Mouse (Mus musculus): ENCODE data around the gene Cpeb4. TPM values are rescaled to one million over a fixed set of nuclear protein-coding genes. Genes with fewer than 3 reads are reported as not detected.

The Cpeb4 gene
- polyA plus RNA-seq (2012; ENCODE audit: low replicate concordance) = 6.8 and 23.9 TPM in 2 replicates

DNA sequence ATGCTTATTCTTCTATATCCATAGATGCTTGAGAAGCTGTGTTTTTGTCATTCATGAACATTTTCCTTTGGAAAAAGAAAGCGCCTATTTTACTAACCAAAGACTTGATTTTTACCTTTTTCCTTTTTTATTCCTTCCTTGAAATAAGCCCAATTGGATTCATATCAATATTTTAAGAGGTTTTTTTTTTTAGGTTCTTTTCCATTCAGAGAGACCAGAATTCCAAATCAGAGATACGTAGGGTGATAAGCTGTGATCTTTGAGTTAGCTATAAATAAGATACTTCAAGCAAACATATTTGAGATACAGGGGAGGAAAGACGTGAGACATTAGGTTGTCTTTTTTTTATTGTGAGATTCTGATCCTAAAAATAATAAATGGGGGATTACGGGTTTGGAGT is at the start of gene Cpeb4:
Gene Cpeb4, plus strand, starts transcription at position 301 of the 400 bp plus-strand sequence.

GRCm38 (mm10) chr11:31965256-31966134 is 93.5 kb downstream of the Cpeb4 start, which contains the start of gene 4930524B15Rik:
Gene 4930524B15Rik, plus strand, starts transcription at chr11:31965592.

Other genes starting within 250 kb of the Cpeb4 start
- gene Bod1, start 200.3 kb upstream of the Cpeb4 start, polyA plus RNA-seq (2012; ENCODE audit: low replicate concordance) = 0.79 and 4.5 TPM in 2 replicates
- not detected in 2 replicates for gene 4930524B15Rik, start 93.4 kb downstream of the Cpeb4 start, polyA plus RNA-seq (2012; ENCODE audit: low replicate concordance)
- gene Nsg2, start 128.3 kb downstream of the Cpeb4 start, polyA plus RNA-seq (2012; ENCODE audit: low replicate concordance) = 0.25 and 0.33 TPM in 2 replicates

Data from leukemia stem cell, adult 10-12 weeks (primary cell).